Mouse (Mus musculus): ENCODE measurements at regions not wholly inside any gene's neighbourhood (a gene's known extent, or its start where the extent isn't known, plus 50 kb on each side); places are given as distances from the start of the nearest gene placed in this dataset.

- Histone ChIP-seq H3K9ac (ENCODE audit: insufficient read depth, low read depth) (no peak overlapping the region), H3K4me3 (replicated peaks in 1 of 3; ENCODE audit: low read depth in 2 of 3, low read length in 2 of 3, poor library complexity in 1 of 3) (no peak overlapping the region), H3K27me3 (replicated peaks) (no peaks in the 10 kb centered on the region), H3K36me3 (replicated peaks in 1 of 2; ENCODE audit: control insufficient read depth in 1 of 2, insufficient read depth in 1 of 2, low read length in 1 of 2) (no peaks in the 10 kb centered on the region), H3K27ac (ENCODE audit: insufficient read depth, low read depth) (no peak overlapping the region), H3K4me2 (ENCODE audit: insufficient read depth, low read depth, poor library complexity, severe bottlenecking) (no peak overlapping the region), H3K9me3 (replicated peaks; ENCODE audit: low read length) (no peaks in the 10 kb centered on the region), H3K4me1 (ENCODE audit: control insufficient read depth in 1 of 2, insufficient read depth in 2 of 2) (0 out of 4 replicates have a peak, but pooled peaks cover 0 to 5% of the 10 kb centered on the region in 2 experiments), H3K79me2 (replicated peaks; ENCODE audit: control insufficient read depth, extremely low read depth, insufficient read depth, poor library complexity, severe bottlenecking) (no peaks in the 10 kb centered on the region)
- dilution Hi-C loops (cut with MboI; ENCODE audit: extremely low pct_ligation_motif_present, extremely low pct_unique_long_range_greater_than_20kb, low sequenced_read_pairs) (no loop called here), in situ Hi-C loops (cut with MboI; ENCODE audit: low pct_ligation_motif_present, low pct_unique_long_range_greater_than_20kb, low sequenced_read_pairs) (no loop called here)
- TF ChIP-seq ELF1 (IDR thresholded peaks at IDR 0.05; ENCODE audit: low read depth, low read length), result no peak
- TF ChIP-seq ETS1 (conservative IDR thresholded peaks at IDR 0.05; ENCODE audit: low read depth, low read length), result no peak
- DNase-seq (ENCODE audit: extremely low read depth), result no peak
These were observed 77.1 kb downstream of the Pdcl3 start for GRCm38 (mm10) chr1:39062509-39062908.

- Histone ChIP-seq H3K9ac (ENCODE audit: insufficient read depth, low read depth) (no peak overlapping the region), H3K9me3 (replicated peaks; ENCODE audit: low read length) (no peaks in the 10 kb centered on the region), H3K27me3 (replicated peaks) (no peaks in the 10 kb centered on the region), H3K4me2 (ENCODE audit: insufficient read depth, low read depth, poor library complexity, severe bottlenecking) (no peak overlapping the region), H3K27ac (ENCODE audit: insufficient read depth, low read depth) (no peak overlapping the region), H3K79me2 (replicated peaks; ENCODE audit: control insufficient read depth, extremely low read depth, insufficient read depth, poor library complexity, severe bottlenecking) (no peaks in the 10 kb centered on the region), H3K4me3 (replicated peaks in 1 of 3; ENCODE audit: low read depth in 2 of 3, low read length in 2 of 3, poor library complexity in 1 of 3) (no peak overlapping the region), H3K36me3 (replicated peaks in 1 of 2; ENCODE audit: control insufficient read depth in 1 of 2, insufficient read depth in 1 of 2, low read length in 1 of 2) (no peaks in the 10 kb centered on the region), H3K4me1 (ENCODE audit: control insufficient read depth in 1 of 2, insufficient read depth in 2 of 2) (0 out of 4 replicates have a peak, but pooled peaks cover 0 to 5% of the 10 kb centered on the region in 2 experiments)
- TF ChIP-seq BHLHE40 (IDR thresholded peaks at IDR 0.05; ENCODE audit: low read depth, low read length) (no peak), HCFC1 (IDR thresholded peaks at IDR 0.05; ENCODE audit: low read depth, low read length) (no peak), POLR2AphosphoS2 (IDR thresholded peaks at IDR 0.05; ENCODE audit: low read depth, low read length) (no peak), POLR2A (IDR thresholded peaks at IDR 0.05; ENCODE audit: low read depth, low read length) (no peak), E2F4 (IDR thresholded peaks at IDR 0.05; ENCODE audit: insufficient replicate concordance, low read depth, low read length) (no peak), CHD1 (IDR thresholded peaks at IDR 0.05; ENCODE audit: low read depth, low read length) (no peak), TCF12 (IDR thresholded peaks at IDR 0.05; ENCODE audit: low read depth, low read length) (no peak), USF1 (IDR thresholded peaks at IDR 0.05; ENCODE audit: low read depth, low read length) (no peak), CHD2 (IDR thresholded peaks at IDR 0.05; ENCODE audit: low read length) (no peak), JUND (conservative IDR thresholded peaks at IDR 0.05; ENCODE audit: low read depth, low read length) (no peak), RAD21 (IDR thresholded peaks at IDR 0.05; ENCODE audit: low read depth, low read length) (no peak), MAZ (IDR thresholded peaks at IDR 0.05; ENCODE audit: low read depth, low read length) (no peak), MAFK (IDR thresholded peaks at IDR 0.05; ENCODE audit: insufficient replicate concordance, low read length) (no peak), TBP (conservative IDR thresholded peaks at IDR 0.05; ENCODE audit: low read depth, low read length) (no peak), UBTF (IDR thresholded peaks at IDR 0.05; ENCODE audit: low read depth, low read length) (no peak), MEF2A (IDR thresholded peaks at IDR 0.05; ENCODE audit: borderline replicate concordance, low read depth, low read length) (no peak), ZC3H11A (IDR thresholded peaks at IDR 0.05; ENCODE audit: low read depth, low read length) (no peak), KAT2A (IDR thresholded peaks at IDR 0.05; ENCODE audit: insufficient replicate concordance, low read length) (no peak)
- dilution Hi-C loops (cut with MboI; ENCODE audit: extremely low pct_ligation_motif_present, extremely low pct_unique_long_range_greater_than_20kb, low sequenced_read_pairs) (no loop called here), in situ Hi-C loops (cut with MboI; ENCODE audit: low pct_ligation_motif_present, low pct_unique_long_range_greater_than_20kb, low sequenced_read_pairs) (no loop called here)
- DNase-seq (ENCODE audit: extremely low read depth), result peak; percentile 37
These were observed 78.4 kb downstream of the Pdcl3 start for GRCm38 (mm10) chr1:39063666-39064385.
